Mouse (Mus musculus) bone marrow macrophage, adult 2 months (primary cell): ENCODE measurements around the gene Prkcb.

Experiments used
- CTCF ChIP-seq: IDR thresholded peaks from 2 replicates; pipeline ENCODE4 v1.5.1; 2012; ENCODE audit warnings: low read depth, mild to moderate bottlenecking, low read length, moderate library complexity
- POLR2A ChIP-seq: IDR thresholded peaks from 2 replicates; pipeline ENCODE4 v1.6.1; 2012; ENCODE audit warnings: mild to moderate bottlenecking, low read depth, low read length, borderline replicate concordance

- TF ChIP-seq POLR2A (no peak), CTCF (no peak)
These were observed 7.8 kb downstream of the Prkcb start for GRCm38 (mm10) chr7:122296331-122296730.
